Mouse (Mus musculus): Measurements from ENCODE around the gene Rlim. TPM values are rescaled to one million over a fixed set of nuclear protein-coding genes. Genes with fewer than 3 reads are reported as not detected.

Gene Rlim
- total RNA-seq (2014; rRNA removed; ENCODE audit: low replicate concordance) (21.6 and 29.4 TPM in 2 replicates), polyA plus RNA-seq (2015; fragmentation: Nextera tagmentation; extraction: Ambion mirVana) (9.4 and 11.5 TPM in 2 replicates)

- Histone ChIP-seq H3K4me3 (ENCODE audit: low read depth, low read length) (peak within 1 kb of the TSS; percentile 90), H3K9ac (replicated peaks; ENCODE audit: low read depth, low read length) (peak within 1 kb of the TSS; percentile 95), H3K4me1 (ENCODE audit: control insufficient read depth, insufficient read depth) (no peaks in the 10 kb centered on the region), H3K4me2 (ENCODE audit: low read depth, low read length) (peak within 1 kb of the TSS; percentile 62), H3K27me3 (ENCODE audit: control insufficient read depth, insufficient read depth, low read length) (no peaks in the 10 kb centered on the region), H3K9me3 (replicated peaks; ENCODE audit: control insufficient read depth, low read length) (no peaks in the 10 kb centered on the region), H3K36me3 (replicated peaks; ENCODE audit: control insufficient read depth, insufficient read depth, low read length) (no peaks in the 10 kb centered on the region), H3K27ac (ENCODE audit: low read depth) (peak within 1 kb of the TSS; percentile 97)
- TF ChIP-seq EP300 (IDR thresholded peaks at IDR 0.05; ENCODE audit: low read depth) (no peak), CTCF (IDR thresholded peaks at IDR 0.05; ENCODE audit: low read depth) (no peak)
- ATAC-seq (ENCODE audit: insufficient read depth, low read depth) (peak; percentile 99), DNase-seq (ENCODE audit: low spot score) (peak; percentile 93)
- WGBS, result 22% methylated on average over 27 of the region's 27 CpGs
Observed at GRCm38 (mm10) chrX:103981169-103981689, at the start of gene Rlim. Rlim (minus strand) TSS chrX:103981284.

DNA sequence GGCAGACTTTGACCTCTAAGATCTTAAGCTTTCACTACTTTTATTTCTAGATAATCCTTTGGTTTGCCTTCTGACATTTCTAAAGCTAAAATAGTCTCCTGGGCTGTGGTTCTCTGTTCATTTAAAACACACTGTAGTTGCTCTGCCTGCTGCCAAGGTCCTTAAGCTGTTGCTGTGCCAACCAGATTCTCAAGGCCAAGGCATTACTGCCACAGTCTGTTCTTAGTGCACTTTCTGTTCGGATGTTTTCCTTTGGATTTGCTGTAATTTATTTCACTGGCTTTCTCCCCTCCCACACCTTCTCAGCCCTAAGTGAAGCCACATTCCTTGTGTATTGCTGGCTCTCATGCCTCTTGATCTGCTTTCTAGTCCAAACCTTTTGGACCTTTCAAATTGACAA lies 36.1 kb upstream of the Rlim start:
- no peak for DNase-seq (ENCODE audit: low spot score)
- Histone ChIP-seq H3K27ac (ENCODE audit: low read depth) (no peak overlapping the region), H3K9me3 (replicated peaks; ENCODE audit: control insufficient read depth, low read length) (no peaks in the 10 kb centered on the region), H3K9ac (replicated peaks; ENCODE audit: low read depth, low read length) (no peak overlapping the region), H3K4me1 (ENCODE audit: control insufficient read depth, insufficient read depth) (no peaks in the 10 kb centered on the region), H3K27me3 (ENCODE audit: control insufficient read depth, insufficient read depth, low read length) (no peaks in the 10 kb centered on the region; the same call in 1 of the 2 replicates), H3K36me3 (replicated peaks; ENCODE audit: control insufficient read depth, insufficient read depth, low read length) (no peaks in the 10 kb centered on the region), H3K4me2 (ENCODE audit: low read depth, low read length) (no peak overlapping the region), H3K4me3 (ENCODE audit: low read depth, low read length) (no peak overlapping the region)
- no peak for ATAC-seq (ENCODE audit: insufficient read depth, low read depth)
- TF ChIP-seq EP300 (IDR thresholded peaks at IDR 0.05; ENCODE audit: low read depth) (no peak), CTCF (IDR thresholded peaks at IDR 0.05; ENCODE audit: low read depth) (no peak)
- 44% methylated on average over 1 of the region's 1 CpGs for WGBS

DNA sequence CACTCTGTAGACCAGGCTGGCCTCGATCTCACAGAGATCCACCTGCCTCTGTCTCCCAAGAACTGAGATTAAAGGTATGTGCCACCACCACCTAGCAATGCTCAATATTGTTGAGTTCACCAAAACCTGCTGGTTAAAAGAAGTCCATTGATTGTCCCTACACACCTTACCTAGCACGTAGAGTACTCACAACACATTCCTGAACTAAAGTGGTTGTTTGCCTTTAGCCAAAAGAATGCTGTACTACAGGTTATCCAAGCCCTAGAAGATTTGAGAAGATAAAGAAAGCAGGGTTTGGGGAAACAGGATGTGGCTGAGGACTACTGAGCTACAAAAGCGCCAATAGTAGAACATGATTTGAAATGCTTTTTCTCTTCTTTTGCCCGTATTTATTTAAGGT lies 34.0 kb upstream of the Rlim start:
- no peaks in the 10 kb centered on the region; the same call in 1 of the 2 replicates for H3K27me3 ChIP-seq (ENCODE audit: control insufficient read depth, insufficient read depth, low read length)
- WGBS, result 79% methylated on average over 4 of the region's 4 CpGs
- H3K36me3 ChIP-seq (replicated peaks; ENCODE audit: control insufficient read depth, insufficient read depth, low read length), result no peaks in the 10 kb centered on the region
- no peak for TF ChIP-seq CTCF (IDR thresholded peaks at IDR 0.05; ENCODE audit: low read depth)
- no peak for TF ChIP-seq EP300 (IDR thresholded peaks at IDR 0.05; ENCODE audit: low read depth)
- no peaks in the 10 kb centered on the region for H3K4me1 ChIP-seq (ENCODE audit: control insufficient read depth, insufficient read depth)
- no peaks in the 10 kb centered on the region for H3K9me3 ChIP-seq (replicated peaks; ENCODE audit: control insufficient read depth, low read length)
- H3K4me3 ChIP-seq (ENCODE audit: low read depth, low read length), result no peak overlapping the region
- H3K27ac ChIP-seq (ENCODE audit: low read depth), result no peak overlapping the region
- ATAC-seq (ENCODE audit: insufficient read depth, low read depth) (no peak), DNase-seq (ENCODE audit: low spot score) (no peak)
- H3K9ac ChIP-seq (replicated peaks; ENCODE audit: low read depth, low read length), result no peak overlapping the region
- no peak overlapping the region for H3K4me2 ChIP-seq (ENCODE audit: low read depth, low read length)

DNA sequence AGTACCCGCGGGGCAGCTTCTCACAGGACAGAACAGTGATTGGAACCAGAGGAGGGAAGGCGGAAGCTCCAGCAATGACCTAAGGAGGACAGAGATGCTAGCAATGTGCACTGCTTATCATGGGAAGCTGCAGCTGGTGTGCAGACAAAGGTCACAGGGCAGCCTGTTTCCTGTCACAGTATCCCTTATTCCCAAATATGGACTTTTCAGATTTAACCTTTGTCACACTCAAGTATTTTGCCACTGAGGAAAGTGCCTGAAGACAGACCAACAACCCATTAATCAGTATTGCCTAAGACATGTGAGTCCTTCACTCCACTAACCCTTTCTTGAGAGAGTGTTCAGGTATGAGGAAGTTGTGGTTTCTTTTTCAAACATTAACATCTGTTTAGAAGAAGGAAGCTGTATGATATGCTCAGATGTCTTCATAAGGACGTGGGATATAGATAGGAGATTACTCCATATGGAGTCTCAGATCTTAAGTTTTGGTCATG lies 32.3 kb upstream of the Rlim start:
- DNase-seq (ENCODE audit: low spot score) (peak; percentile 11), ATAC-seq (ENCODE audit: insufficient read depth, low read depth) (peak; percentile 69; the same call in 1 of the 2 replicates)
- no peak overlapping the region for H3K27ac ChIP-seq (ENCODE audit: low read depth)
- WGBS, result 38% methylated on average over 4 of the region's 4 CpGs
- H3K36me3 ChIP-seq (replicated peaks; ENCODE audit: control insufficient read depth, insufficient read depth, low read length), result no peaks in the 10 kb centered on the region
- no peaks in the 10 kb centered on the region for H3K9me3 ChIP-seq (replicated peaks; ENCODE audit: control insufficient read depth, low read length)
- H3K4me3 ChIP-seq (ENCODE audit: low read depth, low read length), result no peak overlapping the region
- H3K4me2 ChIP-seq (ENCODE audit: low read depth, low read length), result no peak overlapping the region
- H3K4me1 ChIP-seq (ENCODE audit: control insufficient read depth, insufficient read depth), result no peaks in the 10 kb centered on the region
- TF ChIP-seq CTCF (IDR thresholded peaks at IDR 0.05; ENCODE audit: low read depth) (no peak), EP300 (IDR thresholded peaks at IDR 0.05; ENCODE audit: low read depth) (no peak)
- no peak overlapping the region for H3K9ac ChIP-seq (replicated peaks; ENCODE audit: low read depth, low read length)
- no peaks in the 10 kb centered on the region; the same call in 1 of the 2 replicates for H3K27me3 ChIP-seq (ENCODE audit: control insufficient read depth, insufficient read depth, low read length)

DNA sequence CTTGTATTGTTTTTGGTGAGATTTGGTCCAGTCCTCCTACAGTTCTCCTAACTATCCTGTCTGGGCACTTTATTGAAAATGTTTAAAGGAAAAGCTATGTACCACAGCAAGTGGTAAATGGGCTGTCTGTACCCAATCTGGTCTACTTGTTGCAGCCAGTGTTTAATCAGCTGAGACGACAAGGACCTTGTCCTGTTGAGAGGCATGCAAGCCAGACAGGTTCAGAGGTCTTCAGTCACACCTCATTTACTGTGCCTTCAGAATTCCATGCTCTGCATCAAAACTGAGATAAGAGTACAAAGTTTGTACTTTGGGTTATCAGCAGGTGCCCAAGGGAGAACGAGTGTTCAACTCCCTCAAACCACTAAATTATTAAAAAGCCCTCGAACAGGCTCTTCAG lies 13.7 kb upstream of the Rlim start:
- no peak overlapping the region for H3K9ac ChIP-seq (replicated peaks; ENCODE audit: low read depth, low read length)
- no peaks in the 10 kb centered on the region for H3K9me3 ChIP-seq (replicated peaks; ENCODE audit: control insufficient read depth, low read length)
- 38% methylated on average over 3 of the region's 3 CpGs for WGBS
- H3K36me3 ChIP-seq (replicated peaks; ENCODE audit: control insufficient read depth, insufficient read depth, low read length), result no peaks in the 10 kb centered on the region
- 0 out of 2 replicates have a peak, but pooled peaks cover 6% of the 10 kb centered on the region for H3K27me3 ChIP-seq (ENCODE audit: control insufficient read depth, insufficient read depth, low read length)
- H3K4me2 ChIP-seq (ENCODE audit: low read depth, low read length), result no peak overlapping the region
- TF ChIP-seq CTCF (IDR thresholded peaks at IDR 0.05; ENCODE audit: low read depth) (no peak), EP300 (IDR thresholded peaks at IDR 0.05; ENCODE audit: low read depth) (no peak)
- ATAC-seq (ENCODE audit: insufficient read depth, low read depth), result no peak
- no peak overlapping the region for H3K4me3 ChIP-seq (ENCODE audit: low read depth, low read length)
- DNase-seq (ENCODE audit: low spot score), result no peak
- no peak overlapping the region for H3K27ac ChIP-seq (ENCODE audit: low read depth)
- H3K4me1 ChIP-seq (ENCODE audit: control insufficient read depth, insufficient read depth), result no peaks in the 10 kb centered on the region

GRCm38 (mm10) chrX:103993864-103994263 lies 12.8 kb upstream of the Rlim start:
- no peaks in the 10 kb centered on the region for H3K4me1 ChIP-seq (ENCODE audit: control insufficient read depth, insufficient read depth)
- 58% methylated on average over 6 of the region's 6 CpGs for WGBS

More at GRCm38 (mm10) chrX:103993864-103994263, 12.8 kb upstream of the Rlim start:
- H3K27me3 ChIP-seq (ENCODE audit: control insufficient read depth, insufficient read depth, low read length), result 0 out of 2 replicates have a peak, but pooled peaks cover 6% of the 10 kb centered on the region
- no peak for ATAC-seq (ENCODE audit: insufficient read depth, low read depth)
- no peak overlapping the region for H3K9ac ChIP-seq (replicated peaks; ENCODE audit: low read depth, low read length)
- TF ChIP-seq CTCF (IDR thresholded peaks at IDR 0.05; ENCODE audit: low read depth) (no peak), EP300 (IDR thresholded peaks at IDR 0.05; ENCODE audit: low read depth) (no peak)
- no peak overlapping the region for H3K27ac ChIP-seq (ENCODE audit: low read depth)
- H3K9me3 ChIP-seq (replicated peaks; ENCODE audit: control insufficient read depth, low read length), result no peaks in the 10 kb centered on the region
- H3K4me3 ChIP-seq (ENCODE audit: low read depth, low read length), result no peak overlapping the region
- DNase-seq (ENCODE audit: low spot score), result no peak
- no peak overlapping the region for H3K4me2 ChIP-seq (ENCODE audit: low read depth, low read length)
- H3K36me3 ChIP-seq (replicated peaks; ENCODE audit: control insufficient read depth, insufficient read depth, low read length), result no peaks in the 10 kb centered on the region

Data from heart, postnatal 0 days (tissue).